Mouse (Mus musculus) MEL (cell line): ENCODE measurements around the gene Ppp6r2. TPM values are rescaled to one million over a fixed set of nuclear protein-coding genes. Genes with fewer than 3 reads are reported as not detected.

Experiments used
- DNase-seq: peaks from one replicate; pipeline ENCODE4 v3.0.0; 2011; ENCODE audit warnings: low read depth, low spot score
- H3K27ac ChIP-seq: 2 replicates; pipeline ENCODE4 v1.5.1; 2012; ENCODE audit warnings: low read depth, mild to moderate bottlenecking, control low read depth, low read length, moderate library complexity; ENCODE audit not compliant: control insufficient read depth
- H3K27me3 ChIP-seq, 2 experiments: fragments of 150-350 bp in 1 of 2; sonication (generic) in 1 of 2; 2 replicates each; pipeline ENCODE4 v1.6.1; 2012; ENCODE audit warnings: low read length in 2 of 2, mild to moderate bottlenecking in 2 of 2, improper control_type of control experiment in 1 of 2, moderate library complexity in 1 of 2; ENCODE audit not compliant: insufficient read depth in 2 of 2, control insufficient read depth in 1 of 2
- H3K36me3 ChIP-seq, 2 experiments: 2 replicates each; pipeline ENCODE4 v1.6.1; 2012 to 2014; ENCODE audit warnings: low read length in 2 of 2, improper control_type of control experiment in 1 of 2, inconsistent platforms in 1 of 2, mild to moderate bottlenecking in 1 of 2; ENCODE audit not compliant: insufficient read depth in 2 of 2, control insufficient read depth in 1 of 2
- H3K4me1 ChIP-seq, 2 experiments: fragments of 150-350 bp in 1 of 2; sonication (generic) in 1 of 2; 2 replicates each; pipeline ENCODE4 v1.6.1; 2012; ENCODE audit warnings: low read length in 2 of 2, improper control_type of control experiment in 1 of 2, mild to moderate bottlenecking in 1 of 2; ENCODE audit not compliant: insufficient read depth in 2 of 2, control insufficient read depth in 1 of 2
- H3K4me3 ChIP-seq, 2 experiments: fragments of 150-350 bp in 1 of 2; sonication (generic) in 1 of 2; 2 replicates each; pipeline ENCODE4 v1.5.1; 2012; ENCODE audit warnings: low read depth in 2 of 2, low read length in 2 of 2, mild to moderate bottlenecking in 2 of 2, moderate library complexity in 2 of 2, control low read depth in 1 of 2, improper control_type of control experiment in 1 of 2; ENCODE audit not compliant: control insufficient read depth in 1 of 2, insufficient read depth in 1 of 2
- H3K79me2 ChIP-seq: 2 replicates; pipeline ENCODE4 v1.6.1; 2012; ENCODE audit warnings: mild to moderate bottlenecking, low read length, moderate library complexity; ENCODE audit not compliant: control insufficient read depth, poor library complexity, insufficient read depth
- H3K9ac ChIP-seq: 2 replicates; pipeline ENCODE4 v1.6.1; 2012; ENCODE audit warnings: low read depth, mild to moderate bottlenecking, control low read depth, low read length, moderate library complexity; ENCODE audit not compliant: control insufficient read depth, poor library complexity, severe bottlenecking
- H3K9me3 ChIP-seq: fragments of 150-350 bp; sonication (generic); replicated peaks from 2 replicates; pipeline ENCODE4 v1.6.1; 2012; ENCODE audit warnings: mild to moderate bottlenecking, low read length, improper control_type of control experiment, moderate library complexity; ENCODE audit not compliant: insufficient read depth
- CHD2 ChIP-seq: IDR thresholded peaks from 2 replicates; pipeline ENCODE4 v1.6.1; 2011; ENCODE audit warnings: low read length, improper control_type of control experiment
- CTCF ChIP-seq, 3 experiments: IDR thresholded peaks in 2 of 3; conservative IDR thresholded peaks in 1 of 3; 2 replicates each; pipeline ENCODE4 v1.5.1; 2011 to 2012; ENCODE audit warnings: low read length in 3 of 3, low read depth in 2 of 3, mild to moderate bottlenecking in 2 of 3, improper control_type of control experiment in 1 of 3, inconsistent platforms in 1 of 3, mixed read lengths in 1 of 3, moderate library complexity in 1 of 3; ENCODE audit not compliant: control insufficient read depth in 1 of 3, insufficient read depth in 1 of 3, poor library complexity in 1 of 3, severe bottlenecking in 1 of 3
- E2F4 ChIP-seq: IDR thresholded peaks from 2 replicates; pipeline ENCODE4 v1.6.1; 2011; ENCODE audit warnings: low read depth, low read length, improper control_type of control experiment, borderline replicate concordance
- ELF1 ChIP-seq: IDR thresholded peaks from 2 replicates; pipeline ENCODE4 v1.6.1; 2014; ENCODE audit warnings: low read depth, mild to moderate bottlenecking, inconsistent platforms, low read length, improper control_type of control experiment, moderate library complexity
- ETS1 ChIP-seq: IDR thresholded peaks from 2 replicates; pipeline ENCODE4 v1.6.1; 2012; ENCODE audit warnings: low read depth, mild to moderate bottlenecking, inconsistent platforms, low read length, improper control_type of control experiment, moderate library complexity
- GABPA ChIP-seq: IDR thresholded peaks from 2 replicates; pipeline ENCODE4 v1.6.1; 2012; ENCODE audit warnings: low read depth, mild to moderate bottlenecking, inconsistent platforms, low read length, improper control_type of control experiment, moderate library complexity
- GATA1 ChIP-seq: IDR thresholded peaks from 2 replicates; pipeline ENCODE4 v1.6.1; 2011; ENCODE audit warnings: low read depth, low read length, improper control_type of control experiment
- HCFC1 ChIP-seq: IDR thresholded peaks from 2 replicates; pipeline ENCODE4 v1.6.1; 2012; ENCODE audit warnings: low read depth, mild to moderate bottlenecking, inconsistent platforms, low read length, improper control_type of control experiment, moderate library complexity
- JUND ChIP-seq: IDR thresholded peaks from 2 replicates; pipeline ENCODE4 v1.6.1; 2011; ENCODE audit warnings: low read depth, mild to moderate bottlenecking, improper control_type of control experiment, low read length
- MAFK ChIP-seq: IDR thresholded peaks from 2 replicates; pipeline ENCODE4 v1.6.1; 2011; ENCODE audit warnings: low read depth, mild to moderate bottlenecking, low read length, improper control_type of control experiment, borderline replicate concordance
- MAX ChIP-seq: IDR thresholded peaks from 2 replicates; pipeline ENCODE4 v1.6.1; 2011; ENCODE audit warnings: low read length, improper control_type of control experiment
- MAZ ChIP-seq: IDR thresholded peaks from 2 replicates; pipeline ENCODE4 v1.6.1; 2012; ENCODE audit warnings: low read depth, mild to moderate bottlenecking, inconsistent platforms, low read length, improper control_type of control experiment
- MEF2A ChIP-seq: IDR thresholded peaks from 2 replicates; pipeline ENCODE4 v1.6.1; 2014; ENCODE audit warnings: low read depth, mild to moderate bottlenecking, inconsistent platforms, low read length, improper control_type of control experiment; ENCODE audit not compliant: poor library complexity, insufficient replicate concordance, severe bottlenecking; ENCODE audit errors: extremely low read depth
- MXI1 ChIP-seq: IDR thresholded peaks from 2 replicates; pipeline ENCODE4 v1.6.1; 2011; ENCODE audit warnings: mild to moderate bottlenecking, low read depth, low read length, improper control_type of control experiment
- MYB ChIP-seq: IDR thresholded peaks from 2 replicates; pipeline ENCODE4 v1.6.1; 2011; ENCODE audit warnings: mild to moderate bottlenecking, low read depth, low read length, improper control_type of control experiment
- MYC ChIP-seq: IDR thresholded peaks from 2 replicates; pipeline ENCODE4 v1.6.1; 2011; ENCODE audit warnings: low read depth, mild to moderate bottlenecking, low read length, improper control_type of control experiment, moderate library complexity
- NELFE ChIP-seq: IDR thresholded peaks from 2 replicates; pipeline ENCODE4 v1.6.1; 2011; ENCODE audit warnings: low read depth, low read length, improper control_type of control experiment
- POLR2A ChIP-seq, 2 experiments: IDR thresholded peaks; 2 replicates each; pipeline ENCODE4 v1.6.1; 2011 to 2012; ENCODE audit warnings: low read length in 2 of 2, mild to moderate bottlenecking in 2 of 2, control low read depth in 1 of 2, improper control_type of control experiment in 1 of 2, low read depth in 1 of 2, moderate library complexity in 1 of 2; ENCODE audit not compliant: control insufficient read depth in 1 of 2, insufficient read depth in 1 of 2, poor library complexity in 1 of 2
- POLR2AphosphoS2 ChIP-seq: IDR thresholded peaks from 2 replicates; pipeline ENCODE4 v1.6.1; 2011; ENCODE audit warnings: low read length, improper control_type of control experiment
- SIN3A ChIP-seq: IDR thresholded peaks from 2 replicates; pipeline ENCODE4 v1.6.1; 2012; ENCODE audit warnings: low read length, improper control_type of control experiment, inconsistent platforms
- SMC3 ChIP-seq: IDR thresholded peaks from 2 replicates; pipeline ENCODE4 v1.6.1; 2011; ENCODE audit warnings: low read depth, low read length, improper control_type of control experiment
- TAL1 ChIP-seq: IDR thresholded peaks from 2 replicates; pipeline ENCODE4 v1.6.1; 2012; ENCODE audit warnings: mild to moderate bottlenecking, inconsistent platforms, low read length, moderate library complexity, mixed read lengths
- TBP ChIP-seq: IDR thresholded peaks from 2 replicates; pipeline ENCODE4 v1.8.0; 2011; ENCODE audit warnings: low read depth, low read length, improper control_type of control experiment
- TCF12 ChIP-seq: IDR thresholded peaks from 2 replicates; pipeline ENCODE4 v1.6.1; 2014; ENCODE audit warnings: low read depth, mild to moderate bottlenecking, inconsistent platforms, low read length, improper control_type of control experiment, moderate library complexity
- ZC3H11A ChIP-seq: IDR thresholded peaks from 2 replicates; pipeline ENCODE4 v1.6.1; 2012; ENCODE audit warnings: low read depth, mild to moderate bottlenecking, inconsistent platforms, low read length, improper control_type of control experiment
- ZKSCAN1 ChIP-seq: IDR thresholded peaks from 2 replicates; pipeline ENCODE4 v1.6.1; 2012; ENCODE audit warnings: low read depth, mild to moderate bottlenecking, inconsistent platforms, low read length, improper control_type of control experiment, moderate library complexity
- polyA plus RNA-seq, 2 experiments: library from polyadenylated mRNA; stranded (reverse) in 1 of 2; unstranded in 1 of 2; fragments of >175 nt in 1 of 2; fragments of >200 nt in 1 of 2; gene quantifications; 2 replicates each; pipeline versions ENCODE4 v1.2.1 to v1.2.4; 2012; ENCODE audit warnings: low replicate concordance in 2 of 2, low read depth in 1 of 2; ENCODE audit not compliant: insufficient read length in 2 of 2, insufficient read depth in 1 of 2, missing spikeins in 1 of 2
- total RNA-seq: library from RNA; depleted of rRNA; stranded (reverse); fragments of 300-350 nt; gene quantifications from 2 replicates; pipeline ENCODE4 v1.2.3, GENCODE M21; 2012

Gene Ppp6r2
- total and polyA plus RNA-seq, 3 experiments: 15.5 to 23.2 TPM; not detected in 1

GRCm38 (mm10) chr15:89196313-89196706 lies 15.0 kb upstream of the Ppp6r2 start, which contains the start of gene Dennd6b:
Gene Dennd6b (minus strand): TSS chr15:89196496.
- peak; percentile 98 for DNase-seq
- TF ChIP-seq MYC: peak; percentile 81; the same call in 1 of the 2 replicates
- TF ChIP-seq POLR2A (IDR thresholded peaks at IDR 0.05; ENCODE audit: control insufficient read depth in 1 of 2, insufficient read depth in 1 of 2, low read depth in 1 of 2, low read length in 2 of 2, poor library complexity in 1 of 2): peak; percentile 13 to 72
- no peak for TF ChIP-seq E2F4
- TF ChIP-seq NELFE: no peak
- peak; percentile 56 for TF ChIP-seq TBP
- no peak for TF ChIP-seq MAZ
- no peak for TF ChIP-seq ZKSCAN1
- TF ChIP-seq ZC3H11A: no peak
- no peak for TF ChIP-seq JUND
- peak; percentile 56; the same call in 1 of the 2 replicates for TF ChIP-seq TCF12
- TF ChIP-seq GATA1: peak; percentile 36; the same call in 1 of the 2 replicates
- peak; percentile 46; the same call in 1 of the 2 replicates for TF ChIP-seq GABPA
- TF ChIP-seq CHD2: no peak
- TF ChIP-seq MAX: no peak
- no peak for TF ChIP-seq MEF2A
- peak; percentile 65 to 97 (median 79) for TF ChIP-seq CTCF (IDR thresholded peaks at IDR 0.05 in 2 of 3, conservative IDR thresholded peaks at IDR 0.05 in 1 of 3; ENCODE audit: control insufficient read depth in 1 of 3, insufficient read depth in 1 of 3, low read depth in 2 of 3, low read length in 3 of 3, poor library complexity in 1 of 3, severe bottlenecking in 1 of 3)
- no peak for TF ChIP-seq TAL1
- peak; percentile 42 for TF ChIP-seq SMC3
- 0 out of 2 replicates have a peak, but pooled peaks have one; percentile 5 for TF ChIP-seq ETS1
- no peak for TF ChIP-seq POLR2AphosphoS2
- TF ChIP-seq HCFC1: peak; percentile 91
- no peak for TF ChIP-seq MYB
- TF ChIP-seq ELF1: peak; percentile 83
- TF ChIP-seq MAFK: no peak
- peak; percentile 83 for TF ChIP-seq SIN3A
- peak; percentile 56 for TF ChIP-seq MXI1
- TF ChIP-seq, all 39 proteins: peak for 13
- H3K27ac ChIP-seq: peak within 1 kb of the TSS; percentile 94
- no peaks in the 10 kb centered on the region for H3K9me3 ChIP-seq
- H3K9ac ChIP-seq: peak within 1 kb of the TSS; percentile 100
- peaks cover 0 to 10% of the 10 kb centered on the region in 2 experiments; a peak in 2 of 4 replicates for H3K36me3 ChIP-seq
- peaks cover 10% of the 10 kb centered on the region; the same call in 1 of the 2 replicates for H3K79me2 ChIP-seq
- H3K4me1 ChIP-seq: peaks cover 0 to 13% of the 10 kb centered on the region in 2 experiments; a peak in 2 of 4 replicates
- H3K27me3 ChIP-seq: no peaks in the 10 kb centered on the region
- H3K4me3 ChIP-seq: peak within 1 kb of the TSS; percentile 73 to 99
